Mouse (Mus musculus) kidney, adult 2 months (tissue): ENCODE results near the gene Dhx37.

ENCODE experiments used
- CTCF ChIP-seq: fragments of 200-500 bp; conservative IDR thresholded peaks from 2 replicates; pipeline ENCODE4 v1.5.1; 2011; ENCODE audit warnings: low read depth, mild to moderate bottlenecking, control low read depth, low read length, moderate library complexity, mixed read lengths; ENCODE audit not compliant: insufficient read depth, insufficient read length
- POLR2A ChIP-seq: fragments of 200-500 bp; IDR thresholded peaks from one replicate; pipeline ENCODE4 v1.6.1; 2011; ENCODE audit warnings: low read depth, low read length, control low read depth

DNA sequence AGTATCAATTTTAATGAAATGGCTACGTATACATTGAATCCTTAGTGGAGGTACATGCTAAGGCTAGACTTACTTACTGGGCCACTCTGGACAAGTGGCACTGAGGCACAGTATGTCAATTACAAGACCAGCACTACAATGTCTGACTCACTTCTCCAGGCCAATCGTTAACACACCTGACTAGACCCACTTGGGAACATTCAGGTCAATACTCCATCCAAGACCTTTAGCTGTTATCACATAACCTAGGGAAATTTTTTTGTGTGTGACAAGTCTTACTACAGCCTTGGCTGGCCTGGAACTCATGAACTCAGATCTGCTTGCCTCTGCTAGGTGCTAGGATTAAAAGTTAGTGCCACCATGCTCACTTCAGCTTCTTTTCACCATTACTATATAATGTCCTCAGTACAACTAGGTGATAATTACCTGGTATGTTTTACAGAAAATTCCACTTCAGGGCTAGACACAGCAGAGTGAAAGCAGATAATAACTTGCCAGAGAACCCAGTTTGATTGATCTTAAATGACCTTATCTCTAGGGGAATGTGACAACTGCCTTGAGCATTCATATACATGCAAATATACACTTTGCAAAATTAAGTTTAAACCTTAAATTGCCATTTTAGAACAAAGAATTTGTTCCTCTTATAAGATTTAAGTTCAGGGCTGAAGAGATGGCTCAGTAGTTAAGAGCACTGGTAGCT, 49.3 kb downstream of the Dhx37 start:
- TF ChIP-seq CTCF (no peak), POLR2A (no peak)
